ENCODE assay signal across 8 mouse cellular contexts in the genomic region with DNA sequence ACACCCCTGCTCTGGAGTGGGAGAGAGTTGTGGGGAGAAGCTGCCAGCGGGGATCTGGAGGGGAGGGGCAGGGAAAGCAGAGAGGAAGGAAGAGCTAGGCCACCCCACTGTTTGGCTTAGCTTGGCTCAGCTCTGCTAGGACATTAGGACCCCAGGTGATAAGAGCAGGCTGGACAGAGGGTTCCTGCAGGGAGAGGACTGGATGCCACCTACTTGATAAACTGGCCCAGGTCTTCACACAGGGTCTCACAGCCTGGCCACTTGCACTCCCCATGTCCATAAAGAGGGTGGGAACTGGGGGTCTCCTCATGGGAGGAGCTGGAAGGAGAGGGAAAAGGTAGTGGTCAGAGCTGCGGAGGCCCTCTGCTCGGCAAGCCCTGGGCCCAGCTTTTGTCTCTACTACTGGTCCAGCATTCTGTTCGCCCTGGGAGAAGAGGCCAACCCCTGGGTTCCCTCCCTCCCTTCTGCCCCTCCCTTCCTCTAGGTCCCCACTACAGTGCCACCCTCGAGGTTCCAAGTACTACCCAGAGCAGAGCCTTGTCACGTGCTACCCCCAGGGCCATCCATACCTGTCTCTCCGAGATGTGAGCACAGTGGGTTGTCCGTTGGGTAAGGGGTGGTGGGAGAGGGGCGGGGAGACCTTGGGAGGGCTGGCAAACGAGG. TPM values are rescaled to one million over a fixed set of nuclear protein-coding genes. Genes with fewer than 3 reads are reported as not detected.
A peak's percentile ranks its signal among the peaks of the same experiment; 100 is the strongest.
DNase-seq lines count a peak whose midpoint lies in the region; ATAC-seq and TF ChIP-seq lines count a peak whose summit lies in the region.

No protein-coding gene starts in this region.

- H3K4me3 ChIP-seq in heart, embryonic 16.5 days (ENCODE audit: low read length) = no peak overlapping the region
- peak overlapping the region; percentile 49 for H3K4me3 ChIP-seq in cortical plate, adult 2 months (ENCODE audit: insufficient read depth, low read length)
- peak overlapping the region; percentile 51 for H3K4me3 ChIP-seq in forebrain, postnatal 0 days (ENCODE audit: low read depth, low read length)
- H3K4me3 ChIP-seq in midbrain, embryonic 14.5 days (replicated peaks; ENCODE audit: low read depth, low read length) = peak overlapping the region; percentile 41
- no peak overlapping the region for H3K4me3 ChIP-seq in lung, adult 2 months (replicated peaks; ENCODE audit: extremely low read depth, low read depth, low read length)

- peak overlapping the region; percentile 55 for H3K9ac ChIP-seq in heart, embryonic 16.5 days (ENCODE audit: low read length)
- peak overlapping the region; percentile 75 for H3K9ac ChIP-seq in forebrain, postnatal 0 days
- H3K9ac ChIP-seq in midbrain, embryonic 14.5 days (replicated peaks; ENCODE audit: low read length) = peak overlapping the region; percentile 41

- H3K27me3 ChIP-seq in heart, embryonic 16.5 days (ENCODE audit: control insufficient read depth, insufficient read depth, low read length) = no peaks in the 10 kb centered on the region; the same call in 1 of the 2 replicates
- no peaks in the 10 kb centered on the region for H3K27me3 ChIP-seq in forebrain, postnatal 0 days (ENCODE audit: insufficient read depth, low read length)
- H3K27me3 ChIP-seq in midbrain, embryonic 14.5 days (ENCODE audit: control insufficient read depth, insufficient read depth, low read length) = no peaks in the 10 kb centered on the region

- TF ChIP-seq POLR2A in cortical plate, adult 2 months (IDR thresholded peaks at IDR 0.05; ENCODE audit: extremely low read depth, insufficient read depth, low read length) = no peak
- TF ChIP-seq POLR2A in lung, adult 2 months (IDR thresholded peaks at IDR 0.05; ENCODE audit: borderline replicate concordance, extremely low read depth, low read depth, low read length) = no peak

- H3K9me3 ChIP-seq in heart, embryonic 16.5 days (replicated peaks; ENCODE audit: control insufficient read depth, low read length) = no peaks in the 10 kb centered on the region
- no peaks in the 10 kb centered on the region for H3K9me3 ChIP-seq in forebrain, postnatal 0 days (ENCODE audit: low read length)
- H3K9me3 ChIP-seq in midbrain, embryonic 14.5 days (ENCODE audit: control insufficient read depth, low read length) = no peaks in the 10 kb centered on the region

- intact Hi-C loops in heart, postnatal 36 days (cut with DNase I) = no loop called here

- no peak for DNase-seq in heart, postnatal 36 days
- no peak for DNase-seq in forebrain, postnatal 0 days
- DNase-seq in midbrain, embryonic 14.5 days = no peak
- DNase-seq in thymus, postnatal 10 days (ENCODE audit: low spot score in 2 of 2) = no peak
- no peak for DNase-seq in gastrocnemius, adult 8-10 months (ENCODE audit: low spot score in 2 of 2)
- no peak for DNase-seq in lung, adult 2 months

- H3K27ac ChIP-seq in heart, embryonic 16.5 days (ENCODE audit: low read length) = no peak overlapping the region
- H3K27ac ChIP-seq in cortical plate, adult 2 months (ENCODE audit: insufficient read depth, low read length) = no peak overlapping the region
- H3K27ac ChIP-seq in forebrain, postnatal 0 days (ENCODE audit: low read depth, low read length) = peak overlapping the region; percentile 88
- peak overlapping the region; percentile 79 for H3K27ac ChIP-seq in midbrain, embryonic 14.5 days (replicated peaks; ENCODE audit: low read depth, low read length)

- H3K4me2 ChIP-seq in heart, embryonic 16.5 days (ENCODE audit: low read depth, low read length) = peak overlapping the region; percentile 55; the same call in 1 of the 2 replicates
- H3K4me2 ChIP-seq in forebrain, postnatal 0 days (ENCODE audit: low read depth) = peak overlapping the region; percentile 75
- H3K4me2 ChIP-seq in midbrain, embryonic 14.5 days (ENCODE audit: low read length) = peak overlapping the region; percentile 69

- peaks cover 9% of the 10 kb centered on the region; the same call in 1 of the 2 replicates for H3K36me3 ChIP-seq in heart, embryonic 16.5 days (ENCODE audit: control insufficient read depth, insufficient read depth)
- peaks cover 17% of the 10 kb centered on the region for H3K36me3 ChIP-seq in forebrain, postnatal 0 days (ENCODE audit: insufficient read depth)
- H3K36me3 ChIP-seq in midbrain, embryonic 14.5 days (ENCODE audit: control insufficient read depth, insufficient read depth, low read length) = peaks cover 17% of the 10 kb centered on the region

- peaks cover 28% of the 10 kb centered on the region for H3K4me1 ChIP-seq in heart, embryonic 16.5 days (ENCODE audit: control insufficient read depth, insufficient read depth, low read length)
- no peaks in the 10 kb centered on the region for H3K4me1 ChIP-seq in cortical plate, adult 2 months (ENCODE audit: control insufficient read depth, insufficient read depth, low read length)
- H3K4me1 ChIP-seq in forebrain, postnatal 0 days (ENCODE audit: insufficient read depth) = peaks cover 31% of the 10 kb centered on the region; the same call in 1 of the 2 replicates
- H3K4me1 ChIP-seq in midbrain, embryonic 14.5 days (ENCODE audit: control insufficient read depth, insufficient read depth, low read length) = peaks cover 52% of the 10 kb centered on the region
- no peaks in the 10 kb centered on the region; the same call in 1 of the 2 replicates for H3K4me1 ChIP-seq in lung, adult 2 months (ENCODE audit: control insufficient read depth, insufficient read depth, low read length)

- TF ChIP-seq CTCF in cortical plate, adult 2 months (IDR thresholded peaks at IDR 0.05; ENCODE audit: extremely low read depth, insufficient read depth, low read length) = no peak
- no peak for TF ChIP-seq CTCF in forebrain, postnatal 0 days (IDR thresholded peaks at IDR 0.05; ENCODE audit: low read depth)
- no peak for TF ChIP-seq CTCF in lung, adult 2 months (IDR thresholded peaks at IDR 0.05; ENCODE audit: insufficient read depth, low read length)

- 52% methylated on average over 10 of the region's 10 CpGs for WGBS in heart, embryonic 16.5 days
- WGBS in forebrain, postnatal 0 days = 16% methylated on average over 10 of the region's 10 CpGs
- WGBS in midbrain, embryonic 14.5 days = 18% methylated on average over 10 of the region's 10 CpGs
- 68% methylated on average over 9 of the region's 10 CpGs for WGBS in lung, adult 2 months

- ATAC-seq in heart, embryonic 16.5 days (replicated peaks; ENCODE audit: extremely low read depth, insufficient read depth, low FRiP score) = no peak; the same call in 1 of the 2 replicates
- ATAC-seq in forebrain, postnatal 0 days = peak; percentile 3; the same call in 1 of the 2 replicates
- ATAC-seq in midbrain, embryonic 14.5 days (ENCODE audit: low FRiP score, low TSS enrichment) = peak; percentile 15

RNA-seq across cellular contexts. Expression of a gene that starts 43.4 kb away (rescaled TPM):
- 9.7 and 10.7 TPM in 2 replicates for polyA plus RNA-seq in heart, embryonic 16.5 days (2015; fragmentation: Nextera tagmentation; extraction: Ambion mirVana)
- 1 to 10 TPM in 1 of 2 experiments, under 1 TPM in 1; 0.81 to 3.1 TPM for total RNA-seq in heart, postnatal 36 days (2021)
- polyA plus RNA-seq in cortical plate, adult 2 months (2012; rRNA removed) = 1.5 and 2.1 TPM in 2 replicates
- total RNA-seq in forebrain, postnatal 0 days (2014; rRNA removed) = 9.5 and 17.5 TPM in 2 replicates
- 0.99 and 1.3 TPM in 2 replicates for polyA plus RNA-seq in forebrain, postnatal 0 days (2015; fragmentation: Nextera tagmentation; extraction: Ambion mirVana)
- 8.3 and 8.4 TPM in 2 replicates for polyA plus RNA-seq in midbrain, embryonic 14.5 days (2014; fragmentation: Nextera tagmentation; extraction: Ambion mirVana)
- total RNA-seq in gastrocnemius, adult 8-10 months (2022) = 1 to 10 TPM in 1 of 4 experiments, under 1 TPM in 3; 0.32 to 1.4 (median 0.55) TPM
- 38.8 and 51.1 TPM in 2 replicates for polyA plus RNA-seq in lung, adult 2 months (2012; rRNA removed)

RNA-seq across cellular contexts. Expression of a gene that starts 46.6 kb away (rescaled TPM):
- 6.5 and 6.6 TPM in 2 replicates for polyA plus RNA-seq in heart, embryonic 16.5 days (2015; fragmentation: Nextera tagmentation; extraction: Ambion mirVana)
- 10 to 100 TPM in 1 of 2 experiments, 1 to 10 TPM in 1; 9.5 to 11.3 TPM for total RNA-seq in heart, postnatal 36 days (2021)
- 44.5 and 48.1 TPM in 2 replicates for polyA plus RNA-seq in cortical plate, adult 2 months (2012; rRNA removed)
- total RNA-seq in forebrain, postnatal 0 days (2014; rRNA removed) = 108 and 109 TPM in 2 replicates
- polyA plus RNA-seq in forebrain, postnatal 0 days (2015; fragmentation: Nextera tagmentation; extraction: Ambion mirVana) = 45.7 and 56.4 TPM in 2 replicates
- polyA plus RNA-seq in midbrain, embryonic 14.5 days (2014; fragmentation: Nextera tagmentation; extraction: Ambion mirVana) = 40.6 and 40.9 TPM in 2 replicates
- 1 to 10 TPM; 5.9 to 7.8 (median 6.6) TPM for total RNA-seq in gastrocnemius, adult 8-10 months (2022)
- polyA plus RNA-seq in lung, adult 2 months (2012; rRNA removed) = 100 and 117 TPM in 2 replicates

Comparison
In these comparisons a context has a peak if more than half of its experiments do, and no peak if none do; other contexts are left out.
1. H3K27ac ChIP-seq: peak in forebrain, postnatal 0 days (single experiment) and midbrain, embryonic 14.5 days (single experiment); none in heart, embryonic 16.5 days (single experiment) and cortical plate, adult 2 months (single experiment).
2. H3K4me3 ChIP-seq: peak in cortical plate, adult 2 months (single experiment), forebrain, postnatal 0 days (single experiment) and midbrain, embryonic 14.5 days (single experiment); none in heart, embryonic 16.5 days (single experiment) and lung, adult 2 months (single experiment).
3. Peak in every context shown above with its lines, with median percentiles within 50 percentile points of each other: H3K4me2 ChIP-seq and H3K9ac ChIP-seq.